Mouse (Mus musculus) CH12.LX (cell line): ENCODE results near the gene Abcc5. TPM values are rescaled to one million over a fixed set of nuclear protein-coding genes. Genes with fewer than 3 reads are reported as not detected.

Source experiments
- DNase-seq: peaks from one replicate; pipeline ENCODE4 v3.0.0-alpha.2; 2013; ENCODE audit errors: extremely low read depth
- H3K27ac ChIP-seq: 2 replicates; pipeline ENCODE4 v1.5.1; 2012; ENCODE audit warnings: low read depth, mild to moderate bottlenecking, control low read depth, moderate library complexity; ENCODE audit not compliant: insufficient read depth
- H3K27me3 ChIP-seq: replicated peaks from 2 replicates; pipeline ENCODE3; 2012; ENCODE audit warnings: inconsistent platforms
- H3K36me3 ChIP-seq, 2 experiments: replicated peaks in 1 of 2; 2 replicates each; pipeline versions ENCODE3 to v1.6.1; 2012; ENCODE audit warnings: inconsistent platforms in 1 of 2, low read length in 1 of 2, mild to moderate bottlenecking in 1 of 2, mixed read lengths in 1 of 2, moderate library complexity in 1 of 2; ENCODE audit not compliant: control insufficient read depth in 1 of 2, insufficient read depth in 1 of 2
- H3K4me1 ChIP-seq, 2 experiments: 2 replicates each; pipeline ENCODE4 v1.6.1; 2012; ENCODE audit warnings: inconsistent platforms in 1 of 2, moderate library complexity in 1 of 2; ENCODE audit not compliant: insufficient read depth in 2 of 2, control insufficient read depth in 1 of 2
- H3K4me2 ChIP-seq: 2 replicates; pipeline ENCODE4 v1.6.1; 2012; ENCODE audit warnings: low read depth, mild to moderate bottlenecking, control low read depth; ENCODE audit not compliant: poor library complexity, insufficient read depth, severe bottlenecking
- H3K4me3 ChIP-seq, 3 experiments: fragments of 150-350 bp in 1 of 3; sonication (generic) in 1 of 3; replicated peaks in 1 of 3; 2 replicates each; pipeline versions ENCODE3 to v1.5.1; 2011 to 2012; ENCODE audit warnings: low read depth in 2 of 3, low read length in 2 of 3, mild to moderate bottlenecking in 2 of 3, moderate library complexity in 2 of 3, control low read depth in 1 of 3, improper control_type of control experiment in 1 of 3, inconsistent platforms in 1 of 3, mixed read lengths in 1 of 3; ENCODE audit not compliant: poor library complexity in 1 of 3
- H3K79me2 ChIP-seq: replicated peaks from 2 replicates; pipeline ENCODE4 v1.6.1; 2012; ENCODE audit warnings: mild to moderate bottlenecking, moderate library complexity; ENCODE audit not compliant: control insufficient read depth, poor library complexity, insufficient read depth, severe bottlenecking; ENCODE audit errors: extremely low read depth
- H3K9ac ChIP-seq: 2 replicates; pipeline ENCODE4 v1.6.1; 2012; ENCODE audit warnings: low read depth, mild to moderate bottlenecking, control low read depth, moderate library complexity; ENCODE audit not compliant: insufficient read depth
- H3K9me3 ChIP-seq: replicated peaks from 2 replicates; pipeline ENCODE3; 2012; ENCODE audit warnings: low read length, inconsistent platforms, mixed read lengths
- BHLHE40 ChIP-seq: IDR thresholded peaks from 2 replicates; pipeline ENCODE4 v1.6.1; 2011; ENCODE audit warnings: mild to moderate bottlenecking, low read depth, low read length, improper control_type of control experiment
- CHD1 ChIP-seq: IDR thresholded peaks from 2 replicates; pipeline ENCODE4 v1.6.1; 2012; ENCODE audit warnings: low read depth, low read length, improper control_type of control experiment, inconsistent platforms
- CHD2 ChIP-seq: IDR thresholded peaks from 2 replicates; pipeline ENCODE4 v1.6.1; 2011; ENCODE audit warnings: low read length, improper control_type of control experiment
- CTCF ChIP-seq, 2 experiments: IDR thresholded peaks in 1 of 2; conservative IDR thresholded peaks in 1 of 2; 2 replicates each; pipeline ENCODE4 v1.5.1; 2011 to 2012; ENCODE audit warnings: low read depth in 2 of 2, low read length in 2 of 2, improper control_type of control experiment in 1 of 2, inconsistent platforms in 1 of 2, mild to moderate bottlenecking in 1 of 2, moderate library complexity in 1 of 2
- ELF1 ChIP-seq: IDR thresholded peaks from 2 replicates; pipeline ENCODE4 v1.6.1; 2014; ENCODE audit warnings: low read depth, mild to moderate bottlenecking, inconsistent platforms, low read length, improper control_type of control experiment
- ETS1 ChIP-seq: conservative IDR thresholded peaks from 2 replicates; pipeline ENCODE4 v1.6.1; 2012; ENCODE audit warnings: low read depth, mild to moderate bottlenecking, inconsistent platforms, low read length, improper control_type of control experiment, moderate library complexity
- HCFC1 ChIP-seq: IDR thresholded peaks from 2 replicates; pipeline ENCODE4 v1.6.1; 2012; ENCODE audit warnings: low read depth, mild to moderate bottlenecking, inconsistent platforms, low read length, improper control_type of control experiment
- IRF4 ChIP-seq: IDR thresholded peaks from 2 replicates; pipeline ENCODE4 v1.6.1; 2014; ENCODE audit warnings: low read depth, mild to moderate bottlenecking, inconsistent platforms, low read length, improper control_type of control experiment
- JUN ChIP-seq: IDR thresholded peaks from 2 replicates; pipeline ENCODE4 v1.6.1; 2011; ENCODE audit warnings: low read depth, mild to moderate bottlenecking, low read length, improper control_type of control experiment, moderate library complexity; ENCODE audit not compliant: insufficient read depth
- MAZ ChIP-seq: IDR thresholded peaks from 2 replicates; pipeline ENCODE4 v1.6.1; 2012; ENCODE audit warnings: low read depth, mild to moderate bottlenecking, inconsistent platforms, low read length, improper control_type of control experiment, moderate library complexity
- MYC ChIP-seq: IDR thresholded peaks from 2 replicates; pipeline ENCODE4 v1.6.1; 2011; ENCODE audit warnings: low read depth, mild to moderate bottlenecking, improper control_type of control experiment, low read length
- NRF1 ChIP-seq: IDR thresholded peaks from 2 replicates; pipeline ENCODE4 v1.6.1; 2014; ENCODE audit warnings: low read depth, mild to moderate bottlenecking, inconsistent platforms, low read length, improper control_type of control experiment, moderate library complexity
- PAX5 ChIP-seq: IDR thresholded peaks from 2 replicates; pipeline ENCODE4 v1.6.1; 2012; ENCODE audit warnings: low read length, inconsistent platforms, mixed read lengths
- POLR2A ChIP-seq: IDR thresholded peaks from 2 replicates; pipeline ENCODE4 v1.6.1; 2011; ENCODE audit warnings: low read depth, mild to moderate bottlenecking, improper control_type of control experiment, low read length
- RAD21 ChIP-seq: IDR thresholded peaks from 2 replicates; pipeline ENCODE4 v1.6.1; 2011; ENCODE audit warnings: low read depth, mild to moderate bottlenecking, low read length, improper control_type of control experiment, moderate library complexity
- RCOR1 ChIP-seq: conservative IDR thresholded peaks from 2 replicates; pipeline ENCODE4 v1.6.1; 2012; ENCODE audit warnings: low read depth, mild to moderate bottlenecking, inconsistent platforms, low read length, improper control_type of control experiment
- SMC3 ChIP-seq: IDR thresholded peaks from 2 replicates; pipeline ENCODE4 v1.6.1; 2011; ENCODE audit warnings: low read depth, low read length, improper control_type of control experiment
- TBP ChIP-seq: conservative IDR thresholded peaks from 2 replicates; pipeline ENCODE4 v1.6.1; 2011; ENCODE audit warnings: low read depth, low read length, improper control_type of control experiment
- UBTF ChIP-seq: IDR thresholded peaks from 2 replicates; pipeline ENCODE4 v1.6.1; 2012; ENCODE audit warnings: low read depth, mild to moderate bottlenecking, inconsistent platforms, low read length, improper control_type of control experiment, moderate library complexity
- USF1 ChIP-seq: IDR thresholded peaks from 2 replicates; pipeline ENCODE4 v1.6.1; 2014; ENCODE audit warnings: low read depth, mild to moderate bottlenecking, inconsistent platforms, low read length, improper control_type of control experiment
- ZKSCAN1 ChIP-seq: IDR thresholded peaks from 2 replicates; pipeline ENCODE4 v1.6.1; 2012; ENCODE audit warnings: low read depth, inconsistent platforms, low read length, improper control_type of control experiment, borderline replicate concordance
- ZNF384 ChIP-seq: IDR thresholded peaks from 2 replicates; pipeline ENCODE4 v1.6.1; 2012; ENCODE audit warnings: low read depth, low read length, improper control_type of control experiment, inconsistent platforms
- dilution Hi-C: fragments of 300-500 bp; cut with MboI; formaldehyde crosslinking; loops from 2 replicates; pipeline ENCODE4 v1.14.3; 2020; ENCODE audit warnings: low sequenced_read_pairs; ENCODE audit not compliant: extremely low pct_unique_long_range_greater_than_20kb, extremely low pct_ligation_motif_present
- in situ Hi-C: fragments of 300-500 bp; cut with MboI; formaldehyde crosslinking; loops from 3 replicates; pipeline ENCODE4 v1.14.3; 2019; ENCODE audit warnings: low sequenced_read_pairs, low pct_ligation_motif_present, low pct_unique_long_range_greater_than_20kb, mixed read lengths
- polyA plus RNA-seq: library from polyadenylated mRNA; unstranded; fragments of >175 nt; gene quantifications from 2 replicates; pipeline ENCODE4 v1.2.1, GENCODE M21; 2012; ENCODE audit warnings: low read depth; ENCODE audit not compliant: insufficient read length
- total RNA-seq, 2 experiments: library from RNA; depleted of rRNA; stranded (reverse); fragments of 300-350 nt in 1 of 2; fragments of >200 nt in 1 of 2; gene quantifications; 2 replicates each; pipeline ENCODE4 v1.2.3; 2012 to 2014

Abcc5 gene
- total and polyA plus RNA-seq, 3 experiments = 23.4 to 28.6 (median 23.8) TPM

DNA sequence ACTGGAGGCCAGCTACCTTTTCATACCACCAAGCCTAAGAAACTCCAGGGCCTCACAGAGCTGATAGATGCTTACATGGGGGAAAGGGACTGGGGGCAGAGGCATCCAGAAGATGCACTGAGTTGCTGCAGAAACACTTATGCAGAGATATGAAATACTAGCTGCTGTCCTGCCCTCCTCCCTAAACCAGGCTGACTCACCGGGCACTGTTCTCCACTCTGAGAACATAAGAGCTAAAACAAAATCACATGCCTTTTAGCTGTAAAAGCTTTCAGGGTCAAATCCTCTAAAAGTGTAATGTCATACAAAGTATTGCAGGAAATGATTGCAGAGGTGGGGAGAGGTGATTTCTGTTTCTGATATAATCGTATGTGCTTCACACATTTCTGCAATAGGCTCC lies 11.0 kb downstream of the Abcc5 start:
- in situ Hi-C loops = no loop called here
- no peak overlapping the region for H3K4me3 ChIP-seq
- TF ChIP-seq USF1 (no peak), PAX5 (no peak), ELF1 (no peak), ZKSCAN1 (no peak), RCOR1 (no peak), NRF1 (no peak), CTCF (conservative IDR thresholded peaks at IDR 0.05 in 1 of 2, IDR thresholded peaks at IDR 0.05 in 1 of 2; ENCODE audit: low read depth in 2 of 2, low read length in 2 of 2) (no peak), ETS1 (no peak), MYC (no peak), SMC3 (no peak), UBTF (no peak), HCFC1 (no peak), TBP (no peak), POLR2A (no peak), RAD21 (no peak), IRF4 (no peak), CHD2 (no peak), MAZ (no peak), JUN (no peak), ZNF384 (no peak)
- H3K4me2 ChIP-seq = no peak overlapping the region
- no peaks in the 10 kb centered on the region for H3K9me3 ChIP-seq
- peaks cover under 1 to 62% of the 10 kb centered on the region in 2 experiments for H3K36me3 ChIP-seq
- H3K27ac ChIP-seq = no peak overlapping the region
- dilution Hi-C loops = no loop called here
- no peak overlapping the region for H3K9ac ChIP-seq
- H3K27me3 ChIP-seq = no peaks in the 10 kb centered on the region
- no peak for DNase-seq
- H3K79me2 ChIP-seq = no peaks in the 10 kb centered on the region
- H3K4me1 ChIP-seq = peaks cover 0 to 7% of the 10 kb centered on the region in 2 experiments; a peak in 1 of 4 replicates

- no peak overlapping the region for H3K4me3 ChIP-seq
- no peaks in the 10 kb centered on the region for H3K9me3 ChIP-seq
- H3K4me2 ChIP-seq = no peak overlapping the region
- H3K27ac ChIP-seq = no peak overlapping the region
- DNase-seq = peak; percentile 32
- H3K79me2 ChIP-seq = no peaks in the 10 kb centered on the region
- H3K36me3 ChIP-seq = peaks cover 0 to 63% of the 10 kb centered on the region in 2 experiments
- H3K4me1 ChIP-seq = peaks cover 0 to 7% of the 10 kb centered on the region in 2 experiments; a peak in 1 of 4 replicates
- H3K9ac ChIP-seq = no peak overlapping the region
- no peak for TF ChIP-seq TBP
- TF ChIP-seq CHD1 = no peak
- TF ChIP-seq CTCF (conservative IDR thresholded peaks at IDR 0.05 in 1 of 2, IDR thresholded peaks at IDR 0.05 in 1 of 2; ENCODE audit: low read depth in 2 of 2, low read length in 2 of 2) = no peak
- no peak for TF ChIP-seq ZNF384
- no peak for TF ChIP-seq BHLHE40
- no peak for TF ChIP-seq PAX5
- in situ Hi-C loops = no loop called here
- H3K27me3 ChIP-seq = no peaks in the 10 kb centered on the region
- dilution Hi-C loops = no loop called here
Measured at GRCm38 (mm10) chr16:20413870-20414331, 12.3 kb downstream of the Abcc5 start.
